Mouse (Mus musculus): ENCODE results near the gene Raver2. TPM values are rescaled to one million over a fixed set of nuclear protein-coding genes. Genes with fewer than 3 reads are reported as not detected.
A peak's percentile ranks its signal among the peaks of the same experiment; 100 is the strongest.

Gene Raver2
- total RNA-seq, 2 experiments from 2014 or later, result 3.0 to 3.2 TPM

DNA sequence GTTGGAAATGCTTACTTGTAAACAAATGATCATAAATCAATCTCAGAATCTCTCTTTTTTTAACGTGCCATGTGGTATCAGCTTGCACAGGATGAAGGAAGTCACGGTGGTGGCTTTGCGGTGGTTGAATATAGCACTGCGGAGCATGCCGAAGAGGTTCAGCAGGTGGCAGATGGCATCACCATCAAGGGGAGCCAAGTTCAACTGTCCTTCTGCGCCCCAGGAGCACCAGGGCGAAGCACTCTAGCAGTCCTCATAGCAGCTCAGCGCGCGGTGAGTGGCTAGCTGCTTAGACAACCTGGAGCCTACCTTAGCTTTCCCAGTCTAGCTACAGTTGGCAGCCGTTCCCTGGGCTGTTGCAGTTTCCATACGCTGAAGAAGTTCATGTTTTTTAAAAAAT is 38.3 kb downstream of the Raver2 start:
- no peak for DNase-seq

- DNase-seq, result no peak
These were observed 52.2 kb downstream of the Raver2 start for GRCm38 (mm10) chr4:101121002-101121401.

- no peak for DNase-seq
These were observed 66.2 kb downstream of the Raver2 start for GRCm38 (mm10) chr4:101135013-101135412.

- no peak for DNase-seq
These were observed 67.1 kb downstream of the Raver2 start for GRCm38 (mm10) chr4:101135909-101136308.

GRCm38 (mm10) chr4:101137975-101138374 is 69.2 kb downstream of the Raver2 start:
- DNase-seq, result no peak

DNA sequence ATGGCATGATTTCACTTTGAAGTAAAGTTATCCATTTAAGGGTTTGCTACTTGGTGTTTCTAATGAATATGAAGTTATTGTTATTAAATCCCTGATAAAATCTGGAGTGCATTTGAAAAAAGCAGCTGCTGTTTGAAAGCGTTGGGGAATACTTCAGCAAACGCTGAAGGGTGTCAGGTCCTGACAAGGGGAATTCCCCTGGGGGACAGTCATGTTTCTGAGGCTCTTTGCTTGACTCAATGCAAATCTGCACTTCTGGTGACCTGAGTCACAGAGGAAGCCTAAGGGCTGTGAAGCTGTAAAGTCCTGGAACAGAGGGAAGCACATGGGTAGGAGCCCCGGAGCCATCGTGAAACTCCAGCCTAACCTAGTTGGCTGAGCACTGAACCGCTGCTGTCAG is 73.0 kb downstream of the Raver2 start:
- DNase-seq, result no peak

DNA sequence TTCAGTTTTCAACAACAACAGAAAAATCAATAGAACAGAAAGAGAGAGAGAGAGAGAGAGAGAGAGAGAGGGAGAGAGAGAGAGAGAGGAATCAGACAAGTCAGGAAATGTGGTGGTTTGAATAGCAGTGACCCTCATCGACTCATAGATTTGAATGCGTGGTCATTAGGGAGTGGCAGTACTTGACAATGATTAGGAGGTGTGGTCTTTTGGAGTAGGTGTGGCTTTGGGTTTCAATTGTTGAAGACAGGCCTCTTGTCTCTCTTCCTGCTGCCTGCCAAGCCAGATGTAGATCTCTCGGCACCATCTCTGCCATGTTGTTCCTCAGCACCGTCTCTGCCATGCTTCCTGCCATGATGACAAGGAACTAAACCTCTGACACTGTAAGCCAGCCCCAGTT is 75.1 kb downstream of the Raver2 start:
- DNase-seq, result no peak

DNA sequence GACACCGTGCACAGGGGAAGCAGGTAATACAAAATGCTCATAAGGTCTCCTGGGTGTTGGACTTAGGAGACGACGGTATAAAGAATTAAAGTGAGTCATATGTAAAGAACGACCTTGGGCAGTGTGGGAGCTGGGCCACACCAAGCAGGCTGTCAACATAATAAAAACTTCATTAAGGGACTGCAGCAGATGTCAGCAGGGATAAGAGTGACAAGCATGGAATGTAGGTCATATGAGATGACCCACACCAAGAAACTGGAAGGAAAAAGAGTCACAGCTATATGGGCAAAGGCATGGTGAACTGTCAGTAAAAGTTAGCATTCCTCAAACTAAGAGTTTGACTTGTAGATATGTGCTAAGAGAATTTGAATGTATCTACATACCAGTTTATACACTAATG is 75.6 kb downstream of the Raver2 start:
- no peak for DNase-seq

- DNase-seq, result no peak
These were observed 76.0 kb downstream of the Raver2 start for GRCm38 (mm10) chr4:101144790-101145189.

DNA sequence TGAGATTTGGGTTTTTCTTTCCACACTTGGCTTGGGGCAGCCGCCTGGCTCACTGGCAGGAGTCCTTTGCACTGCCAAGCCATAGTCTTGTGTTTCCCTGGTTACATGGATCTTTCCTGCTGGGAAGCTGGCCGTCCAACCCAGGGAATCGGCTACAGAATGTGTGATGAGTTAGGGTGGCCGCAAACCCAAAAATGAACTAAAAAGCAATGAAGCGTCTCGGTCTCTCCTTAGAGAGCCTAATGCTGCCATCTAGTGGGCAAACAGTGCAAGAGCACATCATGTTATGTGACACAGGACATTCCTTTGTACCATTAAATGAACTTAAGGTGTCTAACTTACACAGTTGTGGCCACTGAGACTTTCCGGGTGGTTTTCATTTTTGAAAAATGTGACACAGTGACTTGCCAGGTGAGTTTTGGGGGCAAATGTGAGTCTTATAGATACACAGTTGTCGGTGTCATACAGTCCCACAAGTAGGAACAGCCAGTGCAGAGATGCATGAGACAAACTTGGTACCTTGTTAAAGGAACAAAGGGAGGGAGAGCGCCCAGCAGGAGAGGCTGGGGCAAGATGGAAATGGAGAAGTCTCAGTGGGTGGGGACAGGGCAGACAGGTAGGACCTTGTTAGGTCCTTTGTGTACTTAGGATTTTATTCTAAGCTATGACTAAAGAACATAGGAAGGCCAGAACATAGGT is 77.4 kb downstream of the Raver2 start:
- DNase-seq, result peak; percentile 62 to 83

DNA sequence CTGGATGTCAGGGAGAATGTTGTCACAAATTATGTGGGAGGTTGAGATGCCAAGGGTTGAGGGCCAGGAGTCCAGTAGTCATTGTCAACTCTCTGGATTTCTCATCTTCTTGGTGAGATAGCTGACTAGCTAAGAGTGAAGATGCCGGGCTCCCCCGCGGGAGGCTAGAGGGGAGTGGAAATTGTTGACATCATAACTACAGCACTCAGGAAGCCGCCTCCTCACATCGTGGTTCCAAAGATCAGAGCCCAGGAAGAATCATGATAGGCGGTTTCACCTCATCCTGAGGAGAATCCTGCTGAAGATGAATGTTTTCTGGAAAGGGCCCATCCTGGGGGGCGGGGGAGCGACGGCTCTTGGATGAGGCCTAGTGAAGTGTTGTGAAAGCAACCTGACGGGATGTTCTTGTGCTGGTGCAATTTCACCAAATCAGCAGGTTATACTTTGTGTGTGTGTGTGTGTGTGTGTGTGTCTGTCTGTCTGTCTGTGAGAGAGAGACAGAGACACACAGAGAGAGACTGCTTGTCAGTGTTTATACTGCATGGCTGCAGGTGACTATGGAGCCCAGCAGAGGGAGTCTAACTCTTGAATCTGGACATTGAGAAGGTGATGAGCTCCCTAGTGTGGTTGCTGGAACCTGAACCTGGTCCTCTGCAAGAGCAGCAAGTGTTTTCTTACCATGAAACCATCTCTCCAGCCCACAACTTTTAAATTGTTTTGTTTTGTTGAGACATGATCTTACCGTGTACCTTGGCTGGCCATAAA is 78.3 kb downstream of the Raver2 start:
- no peak for DNase-seq

- DNase-seq, result peak in 1 of 2 experiments; percentile 52
These were observed 86.8 kb downstream of the Raver2 start for GRCm38 (mm10) chr4:101155541-101155940.

DNA sequence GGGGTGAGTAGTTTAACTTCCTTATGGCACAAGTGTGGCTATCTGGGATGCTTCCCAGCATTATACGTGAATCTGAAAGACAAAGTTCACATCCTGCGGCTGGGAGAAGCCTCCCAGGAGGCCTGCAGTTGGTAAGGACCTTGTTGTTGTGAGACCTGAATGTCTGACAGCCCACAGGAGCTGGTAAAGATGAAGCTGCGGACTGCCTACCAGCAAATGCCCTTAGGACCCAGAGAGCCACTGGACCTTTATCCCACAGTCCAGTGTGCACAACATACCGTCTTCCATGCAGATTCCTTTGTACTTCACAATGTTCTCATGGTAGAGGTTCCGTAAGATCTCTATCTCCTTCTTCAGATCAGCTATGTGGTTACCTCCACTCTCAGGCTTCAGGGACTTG is 88.7 kb downstream of the Raver2 start:
- DNase-seq, result no peak

- DNase-seq, result no peak
These were observed 89.5 kb downstream of the Raver2 start for GRCm38 (mm10) chr4:101158282-101158681.

- no peak for DNase-seq
These were observed 90.5 kb downstream of the Raver2 start for GRCm38 (mm10) chr4:101159191-101159764.

DNA sequence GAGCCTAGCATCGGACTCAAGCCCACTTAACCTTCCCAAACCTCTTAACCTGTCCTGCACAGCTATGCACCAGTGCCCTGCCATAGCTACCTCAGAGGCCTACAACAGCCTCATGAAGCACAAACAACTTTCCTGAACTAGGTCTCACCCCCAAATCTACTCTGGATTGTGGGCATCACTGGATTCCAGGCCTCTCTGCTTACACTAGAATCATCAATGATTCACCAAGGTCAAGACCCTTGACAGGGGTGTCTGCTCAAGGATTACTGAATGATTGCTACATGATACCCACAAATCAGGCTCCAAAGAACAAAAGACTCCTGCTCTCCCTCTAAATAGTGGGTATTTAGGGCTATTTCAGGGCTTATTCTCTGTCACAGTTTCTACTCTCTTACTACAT is 92.0 kb downstream of the Raver2 start:
- no peak for DNase-seq

GRCm38 (mm10) chr4:101164189-101164588 is 95.4 kb downstream of the Raver2 start:
- DNase-seq, result no peak

GRCm38 (mm10) chr4:101164673-101165072 is 95.9 kb downstream of the Raver2 start:
- no peak for DNase-seq

GRCm38 (mm10) chr4:101165776-101166175 is 97.0 kb downstream of the Raver2 start:
- no peak for DNase-seq

GRCm38 (mm10) chr4:101167777-101168176 is 99.0 kb downstream of the Raver2 start:
- no peak for DNase-seq

GRCm38 (mm10) chr4:101168189-101168778 is 99.5 kb downstream of the Raver2 start:
- peak; percentile 58 to 65 for DNase-seq

- peak in 1 of 2 experiments; percentile 73 for DNase-seq
These were observed 104.0 kb downstream of the Raver2 start for GRCm38 (mm10) chr4:101172738-101173137.
